Mouse (Mus musculus) frontal cortex, postnatal 36 days (tissue): ENCODE data around the gene Plcb2.

Experiments used
- DNase-seq, 2 experiments: peaks; one replicate each; pipeline ENCODE4 v3.0.0; 2022; ENCODE audit warnings: low spot score in 2 of 2

The Plcb2 gene

DNA sequence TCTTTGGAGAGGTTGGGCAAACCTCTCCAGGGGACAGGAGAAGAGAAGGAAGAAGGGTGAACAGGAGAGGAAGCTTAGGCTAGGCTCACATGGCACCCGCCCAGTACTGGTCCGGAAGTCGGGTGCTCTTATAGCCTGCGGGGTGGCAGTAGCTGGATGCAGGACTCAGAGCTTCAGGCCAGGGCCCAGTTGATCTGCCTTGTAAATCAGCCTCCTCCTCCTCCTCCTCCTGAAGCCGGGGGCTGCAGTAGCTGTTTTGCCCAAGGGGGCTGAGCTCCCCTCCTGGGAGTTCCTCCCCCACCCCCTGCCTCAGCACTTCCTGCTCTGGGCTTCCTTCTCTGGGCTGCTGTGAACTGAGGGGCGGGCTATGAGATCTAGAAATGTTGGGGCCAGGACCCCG lies at the start of gene Plcb2:
Gene Plcb2, minus strand, starts transcription at position 102 of the 400 bp plus-strand sequence.
- DNase-seq: no peak

DNA sequence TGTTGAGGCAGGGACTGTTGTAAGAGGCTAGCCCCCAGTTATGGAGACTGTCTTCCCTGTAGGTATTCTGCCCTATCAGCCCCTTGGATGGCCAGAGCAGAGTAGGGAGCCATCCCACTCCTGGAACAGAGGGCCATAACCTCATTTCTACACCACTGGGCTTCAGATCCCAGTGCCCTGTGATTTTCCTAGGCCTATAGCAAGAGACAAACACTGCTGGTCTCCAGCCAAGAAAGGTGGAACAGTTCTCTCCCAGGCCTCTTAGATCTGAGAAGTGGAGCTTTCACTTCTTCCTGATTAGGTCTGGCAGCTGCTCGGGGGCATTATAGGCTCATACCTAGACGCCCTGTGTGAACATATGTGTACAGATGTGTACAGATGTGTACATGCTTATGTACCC lies 48.1 kb upstream of the Plcb2 start:
- DNase-seq: no peak

DNA sequence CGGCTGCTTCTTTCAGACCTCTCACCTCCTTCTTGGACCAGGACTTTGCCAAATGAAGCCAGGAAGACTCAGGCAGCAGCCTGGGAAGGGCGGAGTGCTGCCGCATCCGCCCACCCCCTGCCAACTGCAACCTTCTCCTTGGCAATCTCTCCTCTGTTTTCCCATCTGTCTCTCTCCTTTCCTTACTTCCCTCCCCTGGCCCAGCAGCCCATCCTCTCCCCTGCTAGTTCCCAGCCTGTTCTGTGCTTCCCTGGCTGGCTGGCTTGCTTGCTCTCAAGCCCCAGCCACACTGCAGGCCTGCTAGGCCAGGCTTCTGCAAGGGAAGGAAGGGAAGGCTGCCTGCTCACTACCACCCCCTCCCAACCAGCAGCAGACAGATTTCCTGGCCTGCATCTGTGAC lies 47.6 kb upstream of the Plcb2 start:
- peak; percentile 73 to 83 for DNase-seq

DNA sequence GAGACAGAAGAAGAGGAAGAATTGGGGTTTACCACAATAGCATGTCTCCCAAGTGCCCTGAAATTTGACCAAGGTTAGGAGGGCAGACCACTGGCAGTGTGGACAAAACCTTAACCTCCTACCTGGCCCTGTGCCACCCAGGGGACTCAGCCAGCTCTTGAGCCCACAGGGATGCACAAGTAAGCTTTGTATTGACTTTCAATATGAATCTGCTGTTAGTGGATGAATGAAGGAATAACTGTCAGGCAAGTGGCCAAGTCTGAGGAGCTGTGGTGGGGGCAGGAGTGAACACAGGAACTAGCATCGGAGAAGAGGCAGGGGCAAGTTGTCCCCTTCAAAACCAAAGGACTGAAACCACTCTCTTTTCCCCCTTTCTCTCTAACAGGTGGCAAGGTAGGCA lies 47.2 kb upstream of the Plcb2 start:
- DNase-seq: peak in 1 of 2 experiments; percentile 51

DNA sequence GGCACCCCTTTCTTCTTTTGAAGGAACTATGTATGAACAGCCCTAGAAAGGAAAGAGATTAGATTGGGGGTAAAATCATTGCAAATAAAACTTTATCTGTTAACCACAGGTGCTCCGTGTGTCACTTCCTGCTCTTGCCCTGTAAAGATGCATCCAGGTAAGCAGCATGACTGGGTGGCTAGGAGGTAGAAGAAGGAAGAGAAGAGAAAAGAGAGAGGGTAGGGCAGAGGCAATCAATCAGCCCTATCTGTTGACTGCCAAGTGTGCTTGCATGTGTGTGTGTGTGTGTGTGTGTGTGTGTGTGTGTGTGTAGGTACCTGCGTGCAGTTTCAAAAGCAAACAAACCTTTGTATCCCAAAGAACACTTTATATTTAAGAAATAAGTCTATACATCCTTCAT lies 46.3 kb upstream of the Plcb2 start:
- DNase-seq: no peak

DNA sequence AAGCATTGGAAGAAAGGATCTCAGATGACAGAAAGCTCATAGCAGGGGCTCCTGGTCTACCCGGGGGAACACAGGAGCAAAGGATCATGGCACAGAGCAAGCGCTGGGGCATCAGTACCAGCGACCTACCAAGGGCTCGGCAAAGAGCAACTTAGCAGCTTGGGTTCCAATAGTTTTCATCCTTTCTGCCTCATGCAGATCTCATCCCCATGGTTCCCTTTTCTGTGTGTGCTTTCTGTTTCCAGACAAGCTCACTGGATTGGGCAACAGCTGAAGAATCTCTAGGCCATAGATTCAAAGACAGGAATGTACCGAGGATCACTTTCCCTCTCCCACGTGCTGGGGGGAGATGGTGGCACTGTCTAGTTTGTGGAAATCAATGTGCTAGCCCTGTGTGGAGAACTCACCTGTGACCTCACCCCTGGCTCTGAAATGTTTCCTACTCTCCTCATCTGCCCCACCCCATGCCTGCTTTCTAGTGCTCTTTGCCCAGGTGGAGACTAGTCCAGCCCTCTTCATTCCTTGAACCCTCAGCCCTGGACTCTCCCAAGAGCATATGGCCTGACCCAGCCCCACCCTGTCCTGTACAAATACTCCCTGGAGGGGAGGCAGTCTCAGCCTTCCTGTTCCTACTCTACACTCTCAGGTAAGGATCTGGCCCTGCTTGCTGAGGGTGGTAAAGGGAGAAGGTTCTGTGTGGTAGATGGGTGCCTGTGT lies 44.1 kb upstream of the Plcb2 start, which contains the start of gene Phgr1:
Gene Phgr1, plus strand, starts transcription at position 612 of the 717 bp plus-strand sequence.
- DNase-seq: no peak

DNA sequence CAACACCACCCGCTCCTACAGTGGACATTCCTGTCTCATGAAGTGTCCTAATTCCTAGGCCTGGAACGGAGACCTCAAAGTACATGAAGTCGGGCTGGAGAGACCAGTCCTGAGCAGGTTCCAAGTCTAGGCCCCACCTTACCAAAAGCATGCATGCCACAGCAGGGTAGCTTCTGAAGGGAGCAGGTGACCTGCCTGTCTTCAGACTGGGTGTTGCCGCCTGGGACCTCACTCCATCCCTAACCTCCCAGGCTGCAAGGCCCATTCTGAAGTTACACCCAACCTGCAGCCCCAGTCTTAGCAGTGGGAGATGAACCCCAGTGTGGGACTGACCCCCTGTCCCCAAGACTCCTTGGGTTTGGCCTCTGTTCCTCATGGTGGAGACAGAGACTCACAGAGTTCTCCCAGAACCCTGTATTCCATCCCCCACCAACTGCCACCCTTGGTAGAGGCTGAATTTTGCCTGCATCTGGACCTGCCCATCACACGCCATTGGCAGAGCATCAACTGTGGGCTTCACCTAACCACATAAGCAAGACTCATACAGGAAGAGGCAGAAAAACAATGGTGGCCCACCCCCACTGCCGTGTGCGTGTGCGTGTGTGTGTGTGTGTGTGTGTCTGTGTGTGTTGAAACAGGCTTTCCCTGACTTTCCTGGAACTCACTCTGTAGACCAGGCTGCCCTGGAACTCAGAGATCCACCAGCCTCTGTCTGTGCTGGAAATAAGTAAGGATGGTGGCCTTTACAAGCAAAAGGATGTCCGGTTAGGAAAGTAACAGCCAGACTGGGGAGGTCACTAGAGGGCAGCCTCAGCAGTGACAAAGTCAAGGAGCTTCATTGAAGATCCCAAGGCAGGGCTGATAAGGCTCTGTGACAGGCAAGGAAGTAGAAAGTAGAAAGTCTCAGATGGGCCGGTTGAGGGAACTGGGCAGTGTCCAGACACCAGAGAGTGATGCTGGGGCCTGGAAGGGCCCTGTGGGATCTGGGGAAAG lies 38.1 kb upstream of the Plcb2 start:
- DNase-seq: no peak

DNA sequence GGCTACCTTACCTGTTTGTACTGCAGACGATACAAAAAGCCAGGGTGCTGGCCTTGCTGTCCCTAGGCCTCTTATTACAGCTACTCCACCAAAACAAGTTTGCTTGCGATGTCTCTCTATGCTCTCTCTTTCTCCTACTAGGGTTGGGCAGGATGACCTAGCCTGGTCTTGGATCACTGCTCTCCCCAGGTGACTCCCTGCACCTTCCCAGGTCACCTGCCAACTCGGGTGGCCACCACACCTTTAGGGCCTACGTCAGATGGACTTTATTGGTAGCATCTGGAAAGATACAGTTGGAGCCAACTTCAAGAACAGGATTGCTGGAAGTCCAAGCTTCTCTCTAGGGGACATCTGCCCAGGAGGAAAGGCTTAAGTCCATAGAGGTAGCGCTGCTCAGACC lies 36.6 kb upstream of the Plcb2 start:
- DNase-seq: no peak

DNA sequence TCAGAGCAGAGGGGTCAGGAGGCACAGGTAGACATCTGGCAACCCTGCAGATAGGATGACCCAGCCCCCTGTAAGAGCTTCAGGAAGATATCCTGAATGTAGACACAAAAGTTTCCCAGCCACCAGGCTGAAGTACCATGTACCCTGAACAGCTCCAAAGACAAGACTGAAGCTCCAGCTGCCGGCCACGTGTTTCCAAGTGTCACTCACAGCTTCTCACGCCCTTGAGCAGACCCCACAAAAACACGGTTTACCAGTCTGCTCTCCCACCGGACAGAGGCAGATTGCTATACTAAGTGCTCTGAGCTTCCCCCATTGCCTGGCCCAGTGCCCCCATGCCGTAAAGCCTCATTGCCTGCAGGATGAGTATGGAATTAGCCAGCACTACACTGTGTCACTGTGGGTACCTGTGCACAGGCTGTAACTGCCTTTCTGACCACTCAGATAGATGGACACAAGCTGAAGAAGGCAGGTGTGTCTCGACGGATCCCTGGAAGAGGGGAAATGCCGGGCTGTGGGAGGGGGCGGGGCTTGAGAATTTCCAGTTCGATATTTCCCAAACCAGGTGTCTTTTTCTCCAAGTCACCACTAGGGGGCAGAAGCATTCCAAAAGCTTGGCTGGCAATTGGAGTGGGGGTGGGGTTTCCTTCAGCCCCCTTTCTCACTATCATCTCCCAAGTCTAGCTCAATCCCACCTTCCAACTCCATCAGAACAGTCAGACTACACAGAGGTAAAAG lies 36.0 kb upstream of the Plcb2 start:
- DNase-seq: no peak

DNA sequence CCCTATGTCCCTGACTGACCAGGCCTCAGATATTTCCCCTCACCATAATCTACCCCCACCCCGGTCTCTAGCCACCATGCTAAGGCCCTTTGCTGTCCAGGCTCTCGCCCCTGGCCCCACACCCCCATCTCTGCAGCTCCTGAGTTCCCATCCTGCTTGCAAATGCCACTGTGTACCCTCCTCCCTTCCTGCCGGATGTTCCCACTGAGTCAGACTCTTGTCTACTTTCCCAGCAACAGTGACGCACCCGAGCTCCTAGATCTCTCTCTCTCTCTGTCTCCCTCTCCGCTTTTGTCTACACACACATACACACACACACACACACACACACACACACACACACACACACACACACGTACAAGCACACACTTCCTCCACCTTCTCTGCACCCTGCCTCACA lies 35.2 kb upstream of the Plcb2 start:
- DNase-seq: peak in 1 of 2 experiments; percentile 61

DNA sequence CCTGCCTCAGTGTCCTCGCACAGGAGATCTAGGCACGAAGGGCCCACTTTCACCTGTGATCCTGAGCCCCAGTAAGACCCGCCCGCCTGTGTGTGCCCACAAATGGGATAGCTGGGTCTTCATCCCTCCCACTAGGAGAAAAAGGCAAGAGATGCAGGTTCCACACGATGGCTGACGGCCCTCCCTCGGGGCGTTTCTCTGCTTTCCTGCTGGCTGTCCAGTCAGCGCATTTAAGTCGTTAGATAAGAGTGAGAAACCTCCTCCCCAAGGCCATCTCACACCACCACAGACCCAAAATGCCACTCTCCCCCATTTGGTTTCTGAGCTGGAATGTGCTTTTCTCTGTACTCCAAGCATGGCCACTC lies 34.5 kb upstream of the Plcb2 start:
- DNase-seq: no peak

DNA sequence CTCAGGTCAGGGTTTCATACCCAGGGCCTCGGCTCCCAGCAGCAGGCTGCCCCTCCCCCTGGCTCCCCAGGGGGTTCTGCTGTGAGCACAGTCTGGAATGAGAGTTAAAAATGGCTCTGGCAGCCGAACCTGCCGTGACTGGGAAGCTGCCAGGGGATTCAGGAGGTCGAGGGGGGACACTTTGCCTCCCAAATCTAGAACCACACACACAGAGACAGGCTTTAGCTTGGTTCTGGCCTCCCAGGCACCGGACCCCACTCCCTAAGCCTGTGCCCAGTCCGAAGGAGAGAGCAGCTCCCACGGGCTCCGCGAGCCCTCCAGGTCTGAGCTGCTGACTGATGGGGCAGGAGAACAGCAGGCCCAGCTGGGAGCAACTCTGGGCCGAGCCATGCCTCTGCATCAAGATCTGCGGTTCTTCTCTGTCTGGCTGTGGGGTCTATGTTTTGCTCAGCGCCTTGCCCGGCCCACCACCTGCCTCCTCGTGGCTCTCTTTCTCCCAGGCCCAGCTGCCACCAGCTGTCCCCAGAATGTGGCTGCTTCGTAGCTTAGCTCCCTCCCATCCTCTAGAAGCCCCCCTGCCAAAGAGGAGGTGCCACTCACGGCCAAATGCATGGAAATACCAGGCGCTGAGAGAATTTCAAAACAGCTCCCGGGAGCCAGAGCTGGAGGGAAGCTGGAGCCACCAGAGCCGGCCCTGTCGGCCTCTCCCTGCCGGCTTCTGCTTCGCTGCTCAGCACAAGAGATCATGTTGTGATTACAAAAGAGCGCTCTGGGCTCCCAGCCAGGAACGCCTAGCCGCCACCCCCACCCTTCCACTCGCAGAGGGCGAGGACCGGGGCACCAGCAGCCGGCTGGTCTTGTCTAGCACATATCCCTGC lies 33.9 kb upstream of the Plcb2 start, which contains the start of gene Ccdc9b:
Gene Ccdc9b, minus strand, starts transcription at position 756 of the 878 bp plus-strand sequence.
- DNase-seq: peak; percentile 84 to 86

DNA sequence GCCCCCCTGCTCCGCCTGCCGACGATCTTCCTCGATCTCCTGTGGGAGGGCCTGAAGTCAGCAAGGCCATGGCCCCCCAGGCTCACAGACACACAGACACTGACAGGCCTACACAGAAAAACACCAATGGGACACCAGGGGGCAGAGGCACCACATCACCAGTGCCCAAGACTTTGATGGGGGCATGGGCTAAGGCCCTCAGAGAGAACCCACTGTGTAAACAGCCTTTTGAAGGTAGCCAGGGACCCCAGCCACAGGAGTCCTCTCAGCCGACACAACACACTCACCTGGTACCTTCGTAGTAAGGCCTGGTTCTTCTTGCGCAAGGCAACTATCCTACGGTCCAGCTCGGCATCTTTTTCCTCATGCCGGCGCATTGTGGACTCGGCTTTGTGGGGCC lies 33.1 kb upstream of the Plcb2 start:
- DNase-seq: no peak

DNA sequence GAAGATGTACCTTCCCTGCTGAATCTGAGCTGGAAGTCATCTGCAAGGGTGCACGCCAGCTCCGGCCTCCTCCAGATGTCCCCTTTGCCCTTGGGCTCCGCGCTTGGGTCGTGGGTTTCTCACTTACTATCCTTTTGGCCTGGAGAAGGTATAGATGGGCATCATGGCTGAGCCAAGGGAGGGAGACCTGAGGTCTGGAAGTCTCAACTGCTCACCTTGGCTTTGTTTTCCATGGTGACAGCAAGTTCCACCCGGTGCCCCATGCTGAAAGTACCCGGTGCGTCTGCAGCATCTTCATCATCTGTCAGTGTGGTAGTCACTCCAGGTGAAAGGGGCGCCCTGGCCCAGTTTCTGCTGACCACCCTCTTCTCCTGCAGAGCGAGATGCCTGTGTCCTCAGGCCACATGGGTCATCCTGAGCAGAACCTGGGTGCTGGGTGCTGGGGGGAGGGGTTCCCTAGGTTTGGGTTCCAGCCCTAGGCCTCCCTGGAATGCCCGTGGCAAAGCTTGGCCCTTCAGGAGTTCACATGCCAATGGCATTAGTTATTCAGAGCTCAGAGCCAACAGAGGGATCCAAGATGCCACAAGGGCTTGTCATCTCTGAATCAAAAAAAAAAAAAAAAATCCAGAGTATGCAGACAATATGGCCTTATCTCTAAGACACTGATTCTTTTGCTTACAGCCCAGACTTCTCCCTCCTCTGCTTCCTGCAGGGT lies 32.2 kb upstream of the Plcb2 start:
- DNase-seq: no peak

DNA sequence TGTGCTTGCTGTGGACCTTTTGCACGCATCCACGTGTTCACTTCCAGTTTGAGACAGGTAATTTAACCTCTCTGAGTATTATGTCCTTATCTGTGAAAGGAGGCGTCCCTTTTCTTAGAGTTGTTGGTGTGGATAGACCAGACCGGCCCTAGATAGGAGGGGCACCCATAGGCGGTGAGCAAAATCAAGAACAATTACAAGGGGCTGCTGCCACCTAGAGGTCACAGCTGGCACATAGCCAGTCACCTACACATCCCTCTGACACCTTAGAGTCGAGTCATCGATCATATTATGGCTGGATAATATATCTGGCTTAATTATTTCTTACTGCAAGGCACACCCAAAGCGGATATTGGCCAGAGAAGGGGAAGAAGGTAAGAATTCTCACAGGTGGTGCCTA lies 31.6 kb upstream of the Plcb2 start:
- DNase-seq: no peak

DNA sequence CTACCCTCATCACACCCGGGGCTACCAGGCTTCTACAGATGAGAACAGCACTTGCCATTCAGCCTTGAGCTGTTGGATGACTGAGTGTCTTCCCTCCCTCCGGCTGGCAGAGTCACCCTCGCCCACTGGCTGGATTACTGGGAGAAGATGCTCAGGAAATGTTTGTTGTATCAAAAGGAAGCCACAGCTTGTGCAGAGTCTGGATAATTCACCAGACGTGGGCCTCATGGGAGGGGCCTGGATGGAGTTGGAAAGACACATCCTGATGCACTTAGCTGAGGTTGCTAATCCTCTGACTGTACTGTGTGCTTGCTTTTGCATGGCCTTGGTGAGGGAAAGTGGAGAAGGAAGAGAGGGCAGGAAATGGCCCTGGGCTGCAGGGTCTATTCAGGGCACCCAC lies 27.9 kb upstream of the Plcb2 start:
- DNase-seq: no peak

DNA sequence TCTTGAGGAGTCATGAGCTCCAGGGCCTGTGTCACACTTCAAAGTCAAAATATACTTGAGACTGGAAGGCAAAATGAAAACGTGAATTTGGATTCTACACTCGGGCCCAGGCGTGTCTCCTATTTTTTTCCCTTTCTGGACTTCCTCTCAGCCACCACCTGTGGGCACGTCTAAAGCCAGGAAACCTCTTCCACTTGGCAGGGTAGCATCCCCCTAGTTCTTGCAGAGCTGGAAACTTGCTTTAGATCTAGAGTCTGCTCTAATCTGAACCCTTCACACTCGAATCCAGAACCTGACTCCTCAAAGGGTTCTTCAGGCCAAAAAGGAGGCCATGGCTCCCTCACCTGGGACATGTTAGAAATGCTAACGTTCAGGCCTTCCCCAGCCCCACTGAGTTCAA lies 27.2 kb upstream of the Plcb2 start:
- no peak for DNase-seq

DNA sequence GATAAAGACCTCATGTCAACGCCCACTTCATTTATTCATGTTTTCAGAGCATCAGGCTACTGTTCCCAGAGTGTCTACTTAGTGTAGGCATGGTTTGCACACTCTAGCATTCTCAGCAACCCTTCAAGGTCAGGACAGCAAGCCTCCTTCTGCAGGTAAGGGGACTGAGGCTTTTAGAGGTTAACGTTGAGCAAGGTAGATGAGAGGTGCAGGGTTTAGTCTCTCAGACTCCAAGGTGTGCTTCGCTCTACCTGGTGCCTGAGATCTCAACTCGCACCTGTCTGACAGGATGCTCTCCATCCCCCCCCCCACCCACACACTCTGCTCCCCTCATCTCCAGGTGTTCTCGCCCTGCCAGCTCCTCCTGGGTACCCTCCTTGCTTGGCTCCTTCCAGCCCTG lies 25.9 kb upstream of the Plcb2 start:
- DNase-seq: no peak

DNA sequence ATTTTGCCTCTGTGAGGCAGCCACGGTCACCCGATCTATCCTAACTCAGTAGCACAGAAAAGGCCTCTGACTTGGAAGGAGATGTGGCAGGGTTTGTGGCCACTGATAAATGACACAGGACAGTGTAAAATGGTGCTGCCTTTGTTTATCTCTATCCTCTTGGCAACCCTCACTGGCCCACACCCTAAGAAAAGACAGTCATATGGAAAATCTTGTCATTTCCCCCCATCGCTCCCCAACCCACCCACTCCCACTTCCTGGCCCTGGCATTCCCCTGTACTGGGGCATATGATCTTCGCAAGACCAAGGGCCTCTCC lies 24.5 kb upstream of the Plcb2 start:
- DNase-seq: no peak

DNA sequence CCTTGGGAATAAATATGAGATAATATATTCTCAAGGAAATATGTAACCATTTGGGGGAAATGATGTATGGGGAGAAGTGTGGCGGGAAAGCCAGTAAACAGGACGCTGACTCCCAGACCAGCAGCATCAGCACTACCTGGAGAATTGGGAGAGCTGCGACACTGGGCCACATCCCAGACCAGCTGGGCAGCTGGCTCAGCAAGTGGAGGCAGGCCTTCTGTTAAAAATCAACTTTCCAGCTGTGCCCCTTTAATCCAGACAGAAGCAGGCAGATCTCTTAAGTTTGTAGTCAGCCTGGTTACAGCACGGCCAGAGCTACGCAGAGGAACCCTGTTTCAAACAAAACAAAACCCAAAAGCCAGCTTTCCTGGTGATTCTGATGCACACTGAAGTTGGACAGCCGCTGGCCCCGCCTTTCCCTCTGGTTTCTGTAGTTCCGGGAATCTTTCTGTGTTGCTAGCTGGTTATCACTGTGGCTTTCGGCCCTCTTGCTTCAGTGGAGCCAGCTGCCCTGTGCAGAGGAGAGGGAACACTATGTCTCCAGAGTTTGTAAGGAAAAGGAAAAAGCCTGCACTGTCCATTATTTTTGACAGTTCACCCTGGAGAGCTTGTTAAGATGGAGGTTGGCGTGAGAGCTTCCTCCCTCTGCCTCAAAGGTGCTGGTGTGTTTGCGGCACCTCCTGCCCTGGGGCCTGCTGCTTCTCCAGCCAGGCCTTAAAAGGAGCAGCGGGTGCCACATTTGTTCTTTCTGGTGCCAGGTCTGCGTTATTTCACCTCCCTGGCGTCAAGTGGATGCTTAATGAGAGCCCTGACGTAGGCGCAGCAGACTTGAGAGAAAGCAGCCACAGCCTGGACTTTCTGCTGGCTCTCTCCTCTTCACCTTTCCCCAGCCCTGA lies 23.9 kb upstream of the Plcb2 start:
- no peak for DNase-seq
